Mouse (Mus musculus): Measurements from ENCODE around the gene Klhl25.

DNA sequence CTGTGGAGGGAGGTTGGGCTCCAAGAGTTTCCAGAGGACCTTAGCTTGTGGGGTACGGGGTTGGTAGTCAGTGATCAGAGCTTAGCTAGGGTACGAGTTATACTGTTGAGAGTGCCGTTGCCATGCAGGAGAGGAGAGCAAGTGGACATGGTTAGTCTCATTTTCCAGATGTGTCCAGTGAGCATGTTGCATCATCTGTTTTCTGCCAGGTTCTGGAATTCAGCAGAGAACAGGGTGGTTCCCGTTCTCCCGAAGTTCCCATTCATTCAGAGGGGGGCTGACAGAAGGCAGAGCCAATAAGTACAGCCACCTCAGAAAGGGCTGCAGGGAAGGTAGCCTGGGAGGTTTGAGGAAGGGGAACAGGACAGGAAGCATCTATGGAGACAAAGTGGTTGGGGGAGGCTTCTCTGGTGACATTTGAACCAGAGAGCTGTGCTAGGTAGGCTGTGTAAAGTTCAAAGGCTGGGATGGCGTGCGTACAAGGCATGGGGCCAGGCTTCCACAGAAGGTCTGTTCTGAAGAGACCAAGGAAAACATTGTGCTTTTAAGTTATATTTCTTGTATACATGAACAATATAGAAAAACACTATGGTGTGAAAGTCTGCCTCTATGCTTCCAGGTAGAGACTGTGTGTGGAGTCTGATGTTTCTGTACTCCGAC, 5.2 kb downstream of the Klhl25 start:
- TF ChIP-seq CTCF (conservative IDR thresholded peaks at IDR 0.05 in 1 of 2, IDR thresholded peaks at IDR 0.05 in 1 of 2; ENCODE audit: low read depth in 2 of 2, low read length in 2 of 2) (no peak), RCOR1 (conservative IDR thresholded peaks at IDR 0.05; ENCODE audit: low read depth, low read length) (no peak), CHD2 (IDR thresholded peaks at IDR 0.05; ENCODE audit: low read length) (no peak), POLR2A (IDR thresholded peaks at IDR 0.05; ENCODE audit: low read depth, low read length) (no peak), NRF1 (IDR thresholded peaks at IDR 0.05; ENCODE audit: low read depth, low read length) (no peak), USF2 (conservative IDR thresholded peaks at IDR 0.05; ENCODE audit: low read depth, low read length) (no peak), ETS1 (conservative IDR thresholded peaks at IDR 0.05; ENCODE audit: low read depth, low read length) (no peak), ZMIZ1 (IDR thresholded peaks at IDR 0.05; ENCODE audit: low read depth, low read length) (no peak)

All from CH12.LX (cell line).